Mouse (Mus musculus): ENCODE data around the gene Znrd1.

DNA sequence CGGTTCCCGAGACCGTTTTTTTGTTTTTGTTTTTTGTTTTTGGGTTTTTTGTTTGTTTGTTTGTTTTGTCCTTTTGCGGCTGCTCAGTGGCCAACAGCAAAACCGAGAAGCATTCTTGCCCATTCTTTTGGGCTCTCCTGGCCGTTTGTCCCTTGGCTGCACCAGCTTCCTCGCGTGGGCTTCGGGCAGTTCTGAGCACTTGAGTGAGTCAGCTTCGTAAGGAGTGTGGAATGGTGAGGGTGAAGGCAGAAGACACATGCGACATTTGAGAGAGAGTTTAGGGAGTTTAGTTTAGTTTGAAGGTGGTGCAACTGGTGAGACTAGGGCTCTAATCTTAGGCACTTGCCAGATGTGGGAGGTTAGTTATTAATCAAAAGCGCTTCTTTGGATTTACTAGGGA lies 525 bp upstream of the Znrd1 start:
- TF ChIP-seq CTCF (IDR thresholded peaks at IDR 0.05; ENCODE audit: borderline replicate concordance, insufficient read depth, low read depth, low read length) (no peak), POLR2A (IDR thresholded peaks at IDR 0.05; ENCODE audit: borderline replicate concordance, insufficient read depth, low read length) (no peak)
